Mouse (Mus musculus): Measurements from ENCODE around the gene Kctd14. TPM values are rescaled to one million over a fixed set of nuclear protein-coding genes. Genes with fewer than 3 reads are reported as not detected.

The Kctd14 gene
- polyA plus RNA-seq, 1 experiment from 2014 or later = 2.3 TPM

DNA sequence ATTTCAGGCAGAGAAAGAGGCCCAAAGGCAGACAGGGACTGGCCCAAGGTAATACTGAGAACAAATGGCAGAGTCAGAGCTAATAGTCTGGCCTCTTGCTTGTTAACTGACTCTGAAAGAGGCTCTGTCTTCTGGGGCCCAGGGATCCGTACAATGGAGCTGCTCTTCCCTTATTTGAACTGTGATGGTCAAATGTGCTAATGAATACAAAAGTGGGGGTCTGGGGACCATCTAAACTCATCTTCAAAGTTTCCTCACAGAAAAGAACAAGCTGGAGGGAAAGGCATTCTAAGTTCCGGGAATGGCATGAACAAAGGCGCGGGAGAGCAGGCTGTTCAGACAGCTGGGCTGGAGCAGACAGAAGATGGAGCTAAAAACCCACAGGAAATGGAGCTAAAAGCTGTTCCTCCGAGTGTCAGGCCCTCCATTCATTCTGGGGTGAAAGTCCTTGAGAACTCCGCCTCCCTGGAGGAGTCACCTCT is 4.0 kb upstream of the Kctd14 start:
- Histone ChIP-seq H3K27me3 (no peaks in the 10 kb centered on the region), H3K36me3 (no peaks in the 10 kb centered on the region), H3K4me1 (peaks cover 13% of the 10 kb centered on the region), H3K9ac (0 out of 2 replicates have a peak overlapping the region, but pooled peaks have one; percentile 14), H3K4me2 (no peak overlapping the region), H3K4me3 (replicated peaks) (no peak overlapping the region), H3K27ac (peak overlapping the region; percentile 48; the same call in 1 of the 2 replicates), H3K9me3 (replicated peaks) (no peaks in the 10 kb centered on the region)
- WGBS = 56% methylated on average over 6 of the region's 6 CpGs
- no peak for ATAC-seq (replicated peaks; ENCODE audit: low FRiP score)

DNA sequence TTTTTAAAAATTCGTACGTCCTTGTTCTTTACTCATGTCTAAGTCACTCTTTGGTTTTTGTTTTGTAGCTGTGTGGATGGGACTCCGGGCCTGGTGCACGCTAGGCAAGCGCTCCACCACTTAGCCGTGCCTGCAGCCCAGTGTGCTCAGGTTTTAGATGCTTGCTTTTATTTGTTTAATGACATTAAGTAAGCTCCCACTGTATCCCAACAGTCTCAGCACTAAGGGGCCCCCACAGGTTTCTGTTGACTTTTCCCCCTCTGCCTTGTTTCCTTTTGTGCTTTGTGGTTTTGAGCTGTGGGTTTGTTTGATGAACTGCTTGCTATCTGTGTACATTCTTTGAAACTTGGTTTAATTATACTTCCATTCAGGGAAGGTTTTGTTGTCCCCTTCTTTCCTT is 1.1 kb downstream of the Kctd14 start:
- Histone ChIP-seq H3K4me2 (no peak overlapping the region), H3K27ac (no peak overlapping the region), H3K9me3 (replicated peaks) (no peaks in the 10 kb centered on the region), H3K4me3 (replicated peaks) (no peak overlapping the region), H3K36me3 (no peaks in the 10 kb centered on the region), H3K27me3 (no peaks in the 10 kb centered on the region), H3K4me1 (peaks cover 20% of the 10 kb centered on the region), H3K9ac (no peak overlapping the region)
- no peak for ATAC-seq (replicated peaks; ENCODE audit: low FRiP score)
- WGBS = 77% methylated on average over 6 of the region's 6 CpGs

DNA sequence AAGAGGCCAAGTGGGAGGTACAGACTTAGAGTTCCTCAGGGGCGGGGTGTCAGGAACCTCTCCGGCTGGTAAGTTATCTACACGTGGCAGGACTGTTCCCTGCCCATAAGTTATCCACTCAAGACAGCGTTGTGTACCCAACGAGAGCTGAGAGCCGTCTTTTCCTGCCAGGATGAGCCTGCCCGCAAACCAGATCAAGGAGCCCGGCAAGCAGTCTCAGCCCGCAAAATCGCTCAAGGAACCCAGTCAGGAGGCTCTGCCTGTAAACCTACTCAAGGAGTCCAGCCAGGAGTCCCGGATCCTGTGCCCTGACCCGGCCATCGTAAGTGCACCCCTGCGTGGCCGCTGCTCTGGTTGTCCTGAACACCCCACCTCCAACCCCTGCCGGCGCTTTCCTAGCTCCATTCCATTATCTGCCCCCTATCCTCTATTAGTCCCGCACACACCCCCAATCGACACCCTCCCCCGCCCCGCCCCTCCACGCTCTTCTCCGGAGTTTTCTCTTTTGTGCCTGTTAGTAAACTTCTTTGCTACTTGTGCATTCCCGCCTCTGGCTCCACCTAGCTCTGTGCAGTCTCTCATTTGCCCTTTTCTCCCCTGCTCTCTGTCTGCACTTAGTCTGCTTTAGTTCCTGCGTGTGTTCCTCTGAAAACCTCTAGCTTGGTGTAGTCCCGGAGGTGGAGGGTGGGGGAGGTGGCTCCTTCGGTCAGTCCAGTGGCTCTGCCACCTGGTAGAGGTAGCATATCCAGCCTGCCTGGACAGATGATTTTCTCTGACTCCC is 2.2 kb downstream of the Kctd14 start:
- Histone ChIP-seq H3K36me3 (no peaks in the 10 kb centered on the region), H3K27me3 (no peaks in the 10 kb centered on the region), H3K9ac (peak overlapping the region; percentile 40), H3K4me1 (peaks cover 17% of the 10 kb centered on the region), H3K9me3 (replicated peaks) (no peaks in the 10 kb centered on the region), H3K4me3 (replicated peaks) (peak overlapping the region; percentile 49), H3K27ac (0 out of 2 replicates have a peak overlapping the region, but pooled peaks have one; percentile 34), H3K4me2 (peak overlapping the region; percentile 86)
- peak; percentile 92 for ATAC-seq (replicated peaks; ENCODE audit: low FRiP score)
- 4% methylated on average over 27 of the region's 27 CpGs for WGBS

DNA sequence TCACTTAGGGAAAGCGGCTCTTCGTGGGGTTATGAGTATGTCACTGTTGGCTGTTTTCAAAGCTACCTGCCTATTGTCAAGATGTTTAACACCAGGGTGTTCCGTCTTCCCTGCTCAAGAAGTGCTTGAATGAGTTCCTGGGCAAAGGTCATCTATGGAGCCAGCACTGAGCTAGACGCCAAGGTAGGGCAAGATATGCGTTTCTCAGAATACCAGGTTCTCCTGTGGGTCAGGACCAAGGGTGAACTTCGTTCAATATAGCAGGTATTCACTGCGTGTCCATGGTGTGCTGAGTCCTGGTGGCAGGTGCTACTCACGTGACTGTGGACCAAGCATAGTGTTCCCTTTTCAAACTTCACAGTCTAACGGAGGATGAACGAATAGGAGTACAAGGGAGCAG is 3.7 kb downstream of the Kctd14 start:
- WGBS = 93% methylated on average over 10 of the region's 10 CpGs

DNA sequence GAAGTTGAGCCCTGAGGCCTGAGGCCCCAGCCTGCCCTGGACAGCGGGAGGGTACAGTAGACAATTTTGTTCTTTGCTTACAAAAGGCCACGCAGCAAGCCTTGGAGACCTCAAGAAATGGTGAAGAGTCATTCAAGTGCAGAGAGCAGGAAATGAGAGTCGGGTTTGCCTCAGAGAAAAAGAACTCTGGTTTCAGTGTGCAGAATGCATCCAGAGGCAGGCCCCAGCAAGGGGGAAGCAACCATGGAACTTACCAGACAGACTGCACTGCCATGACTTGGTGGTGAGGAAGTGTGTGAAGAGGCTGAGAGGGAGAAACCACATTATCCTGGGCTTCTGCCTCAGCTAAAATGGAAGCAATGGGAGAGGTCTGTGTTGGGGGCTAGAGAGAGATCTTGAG is 4.5 kb downstream of the Kctd14 start:
- H3K27me3 ChIP-seq = no peaks in the 10 kb centered on the region
- 59% methylated on average over 3 of the region's 3 CpGs for WGBS
- no peaks in the 10 kb centered on the region for H3K36me3 ChIP-seq
- H3K4me3 ChIP-seq (replicated peaks) = no peak overlapping the region
- no peak overlapping the region for H3K27ac ChIP-seq
- H3K9me3 ChIP-seq (replicated peaks) = no peaks in the 10 kb centered on the region
- H3K4me2 ChIP-seq = no peak overlapping the region
- H3K4me1 ChIP-seq = peaks cover 17% of the 10 kb centered on the region
- ATAC-seq (replicated peaks; ENCODE audit: low FRiP score) = no peak
- H3K9ac ChIP-seq = no peak overlapping the region

More for the DNA sequence above, 3.7 kb downstream of the Kctd14 start:
- no peaks in the 10 kb centered on the region for H3K36me3 ChIP-seq
- no peak for ATAC-seq (replicated peaks; ENCODE audit: low FRiP score)
- H3K27ac ChIP-seq = no peak overlapping the region
- H3K27me3 ChIP-seq = no peaks in the 10 kb centered on the region
- H3K4me3 ChIP-seq (replicated peaks) = no peak overlapping the region
- no peaks in the 10 kb centered on the region for H3K9me3 ChIP-seq (replicated peaks)
- H3K4me2 ChIP-seq = no peak overlapping the region
- H3K4me1 ChIP-seq = peaks cover 17% of the 10 kb centered on the region
- H3K9ac ChIP-seq = no peak overlapping the region

DNA sequence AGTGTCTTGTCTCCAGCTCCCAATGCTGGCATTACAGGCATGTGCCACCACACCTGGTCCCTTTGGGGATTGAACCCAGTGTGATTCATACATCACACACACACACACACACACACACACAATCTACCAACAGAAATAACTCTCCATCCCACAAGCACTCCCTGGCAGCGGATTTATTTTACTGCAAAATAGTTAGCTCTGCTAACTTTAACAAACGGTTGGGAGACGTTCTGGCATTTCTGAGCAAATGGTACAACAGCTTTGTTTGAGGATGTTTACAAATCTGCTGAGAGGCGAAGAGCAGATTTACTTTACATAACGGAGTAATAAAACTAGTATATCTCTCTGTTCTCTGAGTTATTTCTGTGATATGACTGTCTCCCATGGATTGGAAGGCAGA is 21.9 kb downstream of the Kctd14 start:
- 80% methylated on average over 5 of the region's 5 CpGs for WGBS
- Histone ChIP-seq H3K9me3 (replicated peaks) (no peaks in the 10 kb centered on the region), H3K27me3 (no peaks in the 10 kb centered on the region), H3K36me3 (no peaks in the 10 kb centered on the region), H3K4me2 (no peak overlapping the region), H3K4me3 (replicated peaks) (no peak overlapping the region), H3K27ac (no peak overlapping the region), H3K4me1 (no peaks in the 10 kb centered on the region), H3K9ac (no peak overlapping the region)
- ATAC-seq (replicated peaks; ENCODE audit: low FRiP score) = no peak

DNA sequence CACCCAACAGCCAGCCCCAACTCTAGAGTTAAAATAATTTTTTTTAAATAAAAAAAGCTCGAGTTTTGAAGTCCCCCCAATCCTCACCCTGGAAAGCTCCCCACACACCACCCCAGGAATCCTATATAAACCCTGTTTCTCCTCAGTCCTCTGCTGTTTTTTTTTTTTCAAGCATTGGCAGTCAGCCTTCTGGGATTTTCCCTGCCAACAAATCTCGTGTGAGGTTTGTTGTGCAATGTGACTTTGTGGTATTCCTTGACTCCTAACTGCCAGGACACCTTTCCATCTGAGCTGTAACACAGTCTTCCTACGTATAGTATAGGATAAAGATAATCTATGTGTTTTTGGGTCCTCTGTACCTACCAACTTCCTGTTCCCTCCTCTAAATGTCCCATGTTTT is 28.2 kb downstream of the Kctd14 start:
- Histone ChIP-seq H3K27ac (no peak overlapping the region), H3K9me3 (replicated peaks) (no peaks in the 10 kb centered on the region), H3K9ac (no peak overlapping the region), H3K4me1 (peaks cover 14% of the 10 kb centered on the region), H3K36me3 (no peaks in the 10 kb centered on the region), H3K4me3 (replicated peaks) (no peak overlapping the region), H3K27me3 (no peaks in the 10 kb centered on the region), H3K4me2 (no peak overlapping the region)
- no peak for ATAC-seq (replicated peaks; ENCODE audit: low FRiP score)
- WGBS = 68% methylated on average over 3 of the region's 3 CpGs

DNA sequence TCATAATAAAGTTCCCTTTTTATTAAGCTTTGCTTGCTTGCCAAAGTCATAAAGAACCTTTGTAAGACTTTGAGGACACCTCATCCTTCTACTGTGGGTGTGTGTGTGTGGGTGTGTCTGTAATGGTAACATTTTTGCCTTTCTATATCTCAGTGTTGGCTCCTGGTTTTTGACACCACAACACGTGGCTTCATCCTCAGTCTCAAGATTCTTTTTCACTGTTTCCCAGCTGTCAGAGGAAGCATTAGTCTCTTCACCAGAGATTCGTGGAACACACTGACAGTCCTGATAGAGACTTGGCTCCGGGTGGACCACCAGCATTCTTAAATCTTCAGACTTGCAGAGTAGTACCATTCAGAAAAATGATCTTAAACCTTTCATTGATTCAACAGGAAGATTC is 29.2 kb downstream of the Kctd14 start:
- Histone ChIP-seq H3K36me3 (peaks cover 8% of the 10 kb centered on the region), H3K4me3 (replicated peaks) (peak overlapping the region; percentile 63), H3K4me2 (peak overlapping the region; percentile 54), H3K27ac (no peak overlapping the region), H3K9ac (no peak overlapping the region), H3K9me3 (replicated peaks) (no peaks in the 10 kb centered on the region), H3K4me1 (peaks cover 14% of the 10 kb centered on the region), H3K27me3 (no peaks in the 10 kb centered on the region)
- 0 out of 2 replicates have a peak, but pooled peaks have one; percentile 6 for ATAC-seq (replicated peaks; ENCODE audit: low FRiP score)
- whole genome bisulfite sequencing = 16% methylated on average over 3 of the region's 3 CpGs

DNA sequence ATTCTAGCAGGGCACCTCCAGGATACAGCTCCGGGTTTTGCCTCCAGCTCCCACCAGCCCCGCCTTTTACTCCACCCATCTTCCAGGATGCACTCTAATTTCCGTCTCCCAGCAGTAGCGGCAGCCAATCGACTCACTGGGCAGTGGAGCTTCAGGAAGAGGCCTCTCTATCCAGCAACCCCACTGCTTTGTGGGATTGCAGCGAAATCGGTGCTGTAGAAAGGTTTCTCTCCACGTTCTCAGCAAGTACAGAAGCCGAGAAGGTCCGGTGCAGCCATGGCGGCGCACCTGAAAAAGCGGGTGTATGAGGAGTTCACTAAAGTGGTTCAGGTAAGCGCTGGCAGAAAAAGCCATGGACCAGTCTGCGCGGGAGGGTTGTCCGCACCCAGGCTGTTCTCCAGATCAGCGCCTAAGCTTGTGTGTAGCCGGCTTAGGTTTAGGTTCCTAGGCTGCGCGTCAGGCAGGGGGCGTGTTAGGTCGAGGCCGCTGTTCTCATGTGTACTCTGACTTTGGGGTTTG is 29.8 kb downstream of the Kctd14 start, which contains the start of gene Ints4:
Ints4 (plus strand) TSS at position 136 of the 519 bp plus-strand sequence.
- Histone ChIP-seq H3K27me3 (no peaks in the 10 kb centered on the region), H3K4me3 (replicated peaks) (peak within 1 kb of the TSS; percentile 63), H3K4me1 (peaks cover 14% of the 10 kb centered on the region), H3K9ac (peak within 1 kb of the TSS; percentile 46), H3K36me3 (peaks cover 14% of the 10 kb centered on the region), H3K27ac (peak within 1 kb of the TSS; percentile 76), H3K9me3 (replicated peaks) (no peaks in the 10 kb centered on the region), H3K4me2 (peak within 1 kb of the TSS; percentile 61)
- peak; percentile 100 for ATAC-seq (replicated peaks; ENCODE audit: low FRiP score)
- WGBS = under 1% methylated on average over 24 of the region's 24 CpGs

DNA sequence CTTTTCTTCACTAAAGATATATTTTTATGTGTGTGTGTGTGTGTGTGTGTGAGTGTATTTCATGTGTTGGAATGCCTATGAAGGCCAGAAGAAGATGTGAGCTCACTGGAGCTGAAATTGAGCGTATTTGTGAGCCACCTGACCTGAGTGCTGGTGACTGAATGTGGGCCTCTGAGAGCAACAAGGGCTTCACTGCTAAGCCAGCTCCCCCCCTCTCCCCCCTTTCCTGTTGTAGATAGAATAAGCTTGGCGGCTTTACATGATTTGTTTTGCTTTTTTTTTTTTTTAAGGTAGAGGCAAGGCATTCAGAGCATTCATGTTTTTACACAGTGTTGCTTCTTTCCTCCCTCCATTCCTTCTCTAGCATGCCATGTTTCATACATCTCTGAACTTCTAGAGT is 32.3 kb downstream of the Kctd14 start:
- Histone ChIP-seq H3K36me3 (peaks cover 38% of the 10 kb centered on the region), H3K9ac (no peak overlapping the region), H3K4me2 (no peak overlapping the region), H3K9me3 (replicated peaks) (no peaks in the 10 kb centered on the region), H3K4me3 (replicated peaks) (no peak overlapping the region), H3K27ac (no peak overlapping the region), H3K4me1 (peaks cover 14% of the 10 kb centered on the region), H3K27me3 (no peaks in the 10 kb centered on the region)
- WGBS = 85% methylated on average over 2 of the region's 2 CpGs
- ATAC-seq (replicated peaks; ENCODE audit: low FRiP score) = no peak

DNA sequence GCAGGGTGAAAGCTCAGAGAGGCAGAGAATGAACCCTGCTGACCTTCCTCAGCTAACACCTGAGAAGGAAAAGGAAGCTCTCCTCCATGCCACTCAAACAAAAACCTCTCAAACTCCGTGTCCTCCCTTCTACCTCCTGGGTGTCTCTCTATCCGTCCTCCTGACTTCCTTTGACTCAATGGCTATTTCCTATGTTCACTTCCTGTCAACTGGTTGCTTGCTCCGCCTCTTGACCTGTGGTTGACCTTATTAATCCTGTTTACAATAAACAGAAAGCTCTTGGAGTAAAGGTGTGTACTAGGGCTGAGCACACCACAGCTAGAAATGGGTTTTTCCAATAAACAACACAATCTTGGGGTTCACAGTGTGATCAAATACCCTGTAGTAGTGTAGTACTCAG is 40.0 kb downstream of the Kctd14 start:
- peaks cover 74% of the 10 kb centered on the region for H3K36me3 ChIP-seq
- H3K27me3 ChIP-seq = no peaks in the 10 kb centered on the region
- 63% methylated on average over 3 of the region's 3 CpGs for WGBS
- no peaks in the 10 kb centered on the region for H3K4me1 ChIP-seq
- no peak for ATAC-seq (replicated peaks; ENCODE audit: low FRiP score)
- H3K27ac ChIP-seq = no peak overlapping the region
- H3K4me3 ChIP-seq (replicated peaks) = no peak overlapping the region
- H3K9me3 ChIP-seq (replicated peaks) = no peaks in the 10 kb centered on the region
- H3K4me2 ChIP-seq = no peak overlapping the region
- no peak overlapping the region for H3K9ac ChIP-seq

DNA sequence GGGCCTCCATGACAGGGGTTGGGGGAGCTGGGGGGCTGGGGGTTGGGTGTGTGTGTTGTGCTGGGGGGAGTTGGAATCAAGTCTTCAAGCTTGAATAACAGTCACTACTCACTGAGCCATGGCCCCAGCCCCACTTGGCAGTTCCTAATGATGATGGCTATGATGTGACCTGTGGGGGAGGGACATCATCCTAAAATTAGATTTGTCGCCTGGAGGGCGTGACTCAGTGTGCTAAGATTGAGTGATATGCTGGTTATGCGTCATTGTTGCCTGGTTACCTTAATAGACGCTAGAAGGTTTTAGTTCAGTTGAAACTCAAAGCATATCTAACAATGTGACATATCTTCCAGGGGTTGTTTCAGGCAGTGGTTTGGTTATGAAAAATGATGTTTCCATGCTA is 41.3 kb downstream of the Kctd14 start:
- Histone ChIP-seq H3K9me3 (replicated peaks) (no peaks in the 10 kb centered on the region), H3K4me2 (no peak overlapping the region), H3K27me3 (no peaks in the 10 kb centered on the region), H3K4me1 (no peaks in the 10 kb centered on the region), H3K4me3 (replicated peaks) (no peak overlapping the region), H3K9ac (no peak overlapping the region), H3K36me3 (peaks cover 69% of the 10 kb centered on the region), H3K27ac (no peak overlapping the region)
- no peak for ATAC-seq (replicated peaks; ENCODE audit: low FRiP score)
- WGBS = 90% methylated on average over 4 of the region's 4 CpGs

All from kidney, embryonic 15.5 days (tissue).